Mouse (Mus musculus): Measurements from ENCODE around the gene Ramp1. TPM values are rescaled to one million over a fixed set of nuclear protein-coding genes. Genes with fewer than 3 reads are reported as not detected.

Gene Ramp1
- polyA plus RNA-seq, 1 experiment, result 15.8 TPM

GRCm38 (mm10) chr1:91193680-91194079 lies 14.1 kb downstream of the Ramp1 start:
- no peak overlapping the region for H3K4me3 ChIP-seq (ENCODE audit: extremely low read depth, insufficient read depth, insufficient read length)
- TF ChIP-seq POLR2A (IDR thresholded peaks at IDR 0.05; ENCODE audit: low read depth, low read length) (no peak), CTCF (IDR thresholded peaks at IDR 0.05; ENCODE audit: extremely low read depth, insufficient read depth, insufficient read length, insufficient replicate concordance) (no peak)
- 67% methylated on average over 4 of the region's 4 CpGs for WGBS
- peaks cover 17% of the 10 kb centered on the region for H3K4me1 ChIP-seq (ENCODE audit: control insufficient read depth, insufficient read depth, insufficient read length)
- DNase-seq (ENCODE audit: low read depth in 1 of 2, low spot score in 2 of 2), result no peak
- H3K27ac ChIP-seq (ENCODE audit: insufficient read depth, low read length), result no peak overlapping the region
- H3K27me3 ChIP-seq (ENCODE audit: control insufficient read depth, insufficient read depth, low read length), result no peaks in the 10 kb centered on the region
- no peaks in the 10 kb centered on the region for H3K36me3 ChIP-seq (ENCODE audit: control insufficient read depth, insufficient read depth, low read length)

GRCm38 (mm10) chr1:91199793-91200192 lies 20.2 kb downstream of the Ramp1 start:
- Histone ChIP-seq H3K27me3 (ENCODE audit: control insufficient read depth, insufficient read depth, low read length) (no peaks in the 10 kb centered on the region), H3K4me3 (ENCODE audit: extremely low read depth, insufficient read depth, insufficient read length) (no peak overlapping the region), H3K27ac (ENCODE audit: insufficient read depth, low read length) (no peak overlapping the region), H3K4me1 (ENCODE audit: control insufficient read depth, insufficient read depth, insufficient read length) (no peaks in the 10 kb centered on the region), H3K36me3 (ENCODE audit: control insufficient read depth, insufficient read depth, low read length) (no peaks in the 10 kb centered on the region)
- DNase-seq (ENCODE audit: low read depth in 1 of 2, low spot score in 2 of 2), result no peak
- TF ChIP-seq CTCF (IDR thresholded peaks at IDR 0.05; ENCODE audit: extremely low read depth, insufficient read depth, insufficient read length, insufficient replicate concordance) (no peak), POLR2A (IDR thresholded peaks at IDR 0.05; ENCODE audit: low read depth, low read length) (no peak)
- 98% methylated on average over 10 of the region's 10 CpGs for WGBS

GRCm38 (mm10) chr1:91201122-91201521 lies 21.5 kb downstream of the Ramp1 start:
- no peaks in the 10 kb centered on the region for H3K36me3 ChIP-seq (ENCODE audit: control insufficient read depth, insufficient read depth, low read length)
- H3K27me3 ChIP-seq (ENCODE audit: control insufficient read depth, insufficient read depth, low read length), result no peaks in the 10 kb centered on the region
- DNase-seq (ENCODE audit: low read depth in 1 of 2, low spot score in 2 of 2), result no peak
- H3K4me1 ChIP-seq (ENCODE audit: control insufficient read depth, insufficient read depth, insufficient read length), result no peaks in the 10 kb centered on the region
- TF ChIP-seq CTCF (IDR thresholded peaks at IDR 0.05; ENCODE audit: extremely low read depth, insufficient read depth, insufficient read length, insufficient replicate concordance), result no peak
- TF ChIP-seq POLR2A (IDR thresholded peaks at IDR 0.05; ENCODE audit: low read depth, low read length), result no peak
- 60% methylated on average over 3 of the region's 3 CpGs for WGBS
- no peak overlapping the region for H3K4me3 ChIP-seq (ENCODE audit: extremely low read depth, insufficient read depth, insufficient read length)
- H3K27ac ChIP-seq (ENCODE audit: insufficient read depth, low read length), result no peak overlapping the region

- no peak for TF ChIP-seq CTCF (IDR thresholded peaks at IDR 0.05; ENCODE audit: extremely low read depth, insufficient read depth, insufficient read length, insufficient replicate concordance)
- no peak for TF ChIP-seq POLR2A (IDR thresholded peaks at IDR 0.05; ENCODE audit: low read depth, low read length)
- H3K27ac ChIP-seq (ENCODE audit: insufficient read depth, low read length), result no peak overlapping the region
- 94% methylated on average over 5 of the region's 5 CpGs for WGBS
- H3K36me3 ChIP-seq (ENCODE audit: control insufficient read depth, insufficient read depth, low read length), result no peaks in the 10 kb centered on the region
- no peaks in the 10 kb centered on the region for H3K27me3 ChIP-seq (ENCODE audit: control insufficient read depth, insufficient read depth, low read length)
- no peak for DNase-seq (ENCODE audit: low read depth in 1 of 2, low spot score in 2 of 2)
- no peaks in the 10 kb centered on the region for H3K4me1 ChIP-seq (ENCODE audit: control insufficient read depth, insufficient read depth, insufficient read length)
- H3K4me3 ChIP-seq (ENCODE audit: extremely low read depth, insufficient read depth, insufficient read length), result no peak overlapping the region
Observed at GRCm38 (mm10) chr1:91204221-91204765, 24.7 kb downstream of the Ramp1 start.

GRCm38 (mm10) chr1:91205651-91206050 lies 26.0 kb downstream of the Ramp1 start:
- DNase-seq (ENCODE audit: low read depth in 1 of 2, low spot score in 2 of 2), result no peak
- H3K27me3 ChIP-seq (ENCODE audit: control insufficient read depth, insufficient read depth, low read length), result no peaks in the 10 kb centered on the region
- TF ChIP-seq CTCF (IDR thresholded peaks at IDR 0.05; ENCODE audit: extremely low read depth, insufficient read depth, insufficient read length, insufficient replicate concordance) (no peak), POLR2A (IDR thresholded peaks at IDR 0.05; ENCODE audit: low read depth, low read length) (no peak)
- H3K36me3 ChIP-seq (ENCODE audit: control insufficient read depth, insufficient read depth, low read length), result no peaks in the 10 kb centered on the region
- H3K4me3 ChIP-seq (ENCODE audit: extremely low read depth, insufficient read depth, insufficient read length), result no peak overlapping the region
- H3K27ac ChIP-seq (ENCODE audit: insufficient read depth, low read length), result no peak overlapping the region
- WGBS, result 92% methylated on average over 6 of the region's 6 CpGs
- H3K4me1 ChIP-seq (ENCODE audit: control insufficient read depth, insufficient read depth, insufficient read length), result no peaks in the 10 kb centered on the region

GRCm38 (mm10) chr1:91206336-91206735 lies 26.7 kb downstream of the Ramp1 start:
- H3K4me1 ChIP-seq (ENCODE audit: control insufficient read depth, insufficient read depth, insufficient read length), result peaks cover 2% of the 10 kb centered on the region; the same call in 1 of the 2 replicates

GRCm38 (mm10) chr1:91206873-91207272 lies 27.3 kb downstream of the Ramp1 start:
- DNase-seq (ENCODE audit: low read depth in 1 of 2, low spot score in 2 of 2), result no peak
- Histone ChIP-seq H3K36me3 (ENCODE audit: control insufficient read depth, insufficient read depth, low read length) (no peaks in the 10 kb centered on the region), H3K27me3 (ENCODE audit: control insufficient read depth, insufficient read depth, low read length) (no peaks in the 10 kb centered on the region), H3K27ac (ENCODE audit: insufficient read depth, low read length) (no peak overlapping the region), H3K4me3 (ENCODE audit: extremely low read depth, insufficient read depth, insufficient read length) (no peak overlapping the region), H3K4me1 (ENCODE audit: control insufficient read depth, insufficient read depth, insufficient read length) (peaks cover 2% of the 10 kb centered on the region; the same call in 1 of the 2 replicates)
- TF ChIP-seq CTCF (IDR thresholded peaks at IDR 0.05; ENCODE audit: extremely low read depth, insufficient read depth, insufficient read length, insufficient replicate concordance) (no peak), POLR2A (IDR thresholded peaks at IDR 0.05; ENCODE audit: low read depth, low read length) (no peak)
- 68% methylated on average over 5 of the region's 5 CpGs for WGBS

More at GRCm38 (mm10) chr1:91206336-91206735, 26.7 kb downstream of the Ramp1 start:
- no peaks in the 10 kb centered on the region for H3K27me3 ChIP-seq (ENCODE audit: control insufficient read depth, insufficient read depth, low read length)
- H3K27ac ChIP-seq (ENCODE audit: insufficient read depth, low read length), result no peak overlapping the region
- no peak for DNase-seq (ENCODE audit: low read depth in 1 of 2, low spot score in 2 of 2)
- TF ChIP-seq CTCF (IDR thresholded peaks at IDR 0.05; ENCODE audit: extremely low read depth, insufficient read depth, insufficient read length, insufficient replicate concordance) (no peak), POLR2A (IDR thresholded peaks at IDR 0.05; ENCODE audit: low read depth, low read length) (no peak)
- H3K4me3 ChIP-seq (ENCODE audit: extremely low read depth, insufficient read depth, insufficient read length), result no peak overlapping the region
- H3K36me3 ChIP-seq (ENCODE audit: control insufficient read depth, insufficient read depth, low read length), result no peaks in the 10 kb centered on the region
- 88% methylated on average over 8 of the region's 8 CpGs for WGBS
